Mouse (Mus musculus): Measurements from ENCODE around the gene Phf5a.
A peak's percentile ranks its signal among the peaks of the same experiment; 100 is the strongest.

Phf5a gene

GRCm38 (mm10) chr15:81848301-81848700 is 23.4 kb downstream of the Phf5a start:
- DNase-seq (ENCODE audit: low read depth, low spot score), result peak; percentile 88

GRCm38 (mm10) chr15:81847861-81848260 is 23.9 kb downstream of the Phf5a start:
- no peak for DNase-seq (ENCODE audit: low read depth, low spot score)

GRCm38 (mm10) chr15:81847161-81847560 is 24.6 kb downstream of the Phf5a start:
- no peak for DNase-seq (ENCODE audit: low read depth, low spot score)

GRCm38 (mm10) chr15:81846755-81847154 is 25.0 kb downstream of the Phf5a start:
- no peak for DNase-seq (ENCODE audit: low read depth, low spot score)

- peak; percentile 48 for DNase-seq (ENCODE audit: low read depth, low spot score)
Observed at GRCm38 (mm10) chr15:81845724-81846123, 26.0 kb downstream of the Phf5a start.

- DNase-seq (ENCODE audit: low read depth, low spot score), result no peak
Observed at GRCm38 (mm10) chr15:81845033-81845625, 26.6 kb downstream of the Phf5a start.

GRCm38 (mm10) chr15:81842275-81842674 is 29.4 kb downstream of the Phf5a start:
- no peak for DNase-seq (ENCODE audit: low read depth, low spot score)

GRCm38 (mm10) chr15:81840306-81840705 is 31.4 kb downstream of the Phf5a start:
- no peak for DNase-seq (ENCODE audit: low read depth, low spot score)

GRCm38 (mm10) chr15:81839634-81840033 is 32.1 kb downstream of the Phf5a start:
- no peak for DNase-seq (ENCODE audit: low read depth, low spot score)

GRCm38 (mm10) chr15:81838554-81839235 is 33.0 kb downstream of the Phf5a start:
- no peak for DNase-seq (ENCODE audit: low read depth, low spot score)

GRCm38 (mm10) chr15:81836966-81837920 is 34.5 kb downstream of the Phf5a start:
- no peak for DNase-seq (ENCODE audit: low read depth, low spot score)

GRCm38 (mm10) chr15:81836124-81836821 is 35.4 kb downstream of the Phf5a start:
- DNase-seq (ENCODE audit: low read depth, low spot score), result peak; percentile 35

GRCm38 (mm10) chr15:81835007-81835880 is 36.5 kb downstream of the Phf5a start:
- DNase-seq (ENCODE audit: low read depth, low spot score), result no peak

GRCm38 (mm10) chr15:81834171-81834841 is 37.4 kb downstream of the Phf5a start:
- no peak for DNase-seq (ENCODE audit: low read depth, low spot score)

- DNase-seq (ENCODE audit: low read depth, low spot score), result no peak
Observed at GRCm38 (mm10) chr15:81833481-81833880, 38.2 kb downstream of the Phf5a start.

GRCm38 (mm10) chr15:81832219-81832618 is 39.5 kb downstream of the Phf5a start:
- no peak for DNase-seq (ENCODE audit: low read depth, low spot score)

- DNase-seq (ENCODE audit: low read depth, low spot score), result peak; percentile 98
Observed at GRCm38 (mm10) chr15:81831136-81831825, 40.4 kb downstream of the Phf5a start.

- no peak for DNase-seq (ENCODE audit: low read depth, low spot score)
Observed at GRCm38 (mm10) chr15:81830530-81830929, 41.2 kb downstream of the Phf5a start.

- no peak for DNase-seq (ENCODE audit: low read depth, low spot score)
Observed at GRCm38 (mm10) chr15:81829208-81829580, 42.5 kb downstream of the Phf5a start.

Data from R1 (cell line).